Mouse (Mus musculus): ENCODE results near the gene Slc16a9. TPM values are rescaled to one million over a fixed set of nuclear protein-coding genes. Genes with fewer than 3 reads are reported as not detected.

Slc16a9 gene
- polyA plus RNA-seq, 1 experiment from 2014 or later, result 6.7 TPM

DNA sequence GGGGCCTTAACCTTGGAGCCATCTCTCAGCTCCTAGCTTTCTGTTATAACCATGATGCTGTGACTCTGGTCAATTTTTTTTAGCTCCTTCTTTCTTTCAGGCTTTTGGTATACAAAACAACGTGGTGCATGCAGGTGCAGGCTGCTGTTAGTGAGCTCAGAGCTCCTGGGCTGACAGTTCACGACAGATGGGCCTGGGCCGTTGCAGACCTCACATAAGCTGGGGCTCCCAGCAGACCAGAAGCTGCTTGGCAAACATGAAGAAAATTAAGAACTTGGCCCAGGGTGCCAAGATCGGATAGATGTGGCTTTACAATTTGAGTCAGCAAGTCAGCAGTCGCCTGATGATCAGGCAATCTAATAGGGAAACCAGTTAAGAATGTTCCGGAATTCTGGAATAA lies 82.4 kb downstream of the Slc16a9 start:
- no peak overlapping the region for H3K4me3 ChIP-seq (replicated peaks; ENCODE audit: low read depth, low read length)
- no peak overlapping the region for H3K27ac ChIP-seq
- no peak overlapping the region for H3K4me2 ChIP-seq (ENCODE audit: low read length)
- no peak for TF ChIP-seq CTCF (IDR thresholded peaks at IDR 0.05; ENCODE audit: low read depth)
- H3K36me3 ChIP-seq (ENCODE audit: insufficient read depth, low read length), result no peaks in the 10 kb centered on the region
- no peak overlapping the region for H3K9ac ChIP-seq (ENCODE audit: low read depth, low read length)
- 88% methylated on average over 6 of the region's 6 CpGs for WGBS
- ATAC-seq (replicated peaks; ENCODE audit: low FRiP score, low read depth) (no peak), DNase-seq (ENCODE audit: low spot score) (no peak)
- H3K4me1 ChIP-seq (replicated peaks; ENCODE audit: insufficient read depth, low read length), result no peaks in the 10 kb centered on the region
- no peaks in the 10 kb centered on the region for H3K9me3 ChIP-seq (replicated peaks; ENCODE audit: low read length)
- H3K27me3 ChIP-seq (ENCODE audit: insufficient read depth, low read length), result no peaks in the 10 kb centered on the region

DNA sequence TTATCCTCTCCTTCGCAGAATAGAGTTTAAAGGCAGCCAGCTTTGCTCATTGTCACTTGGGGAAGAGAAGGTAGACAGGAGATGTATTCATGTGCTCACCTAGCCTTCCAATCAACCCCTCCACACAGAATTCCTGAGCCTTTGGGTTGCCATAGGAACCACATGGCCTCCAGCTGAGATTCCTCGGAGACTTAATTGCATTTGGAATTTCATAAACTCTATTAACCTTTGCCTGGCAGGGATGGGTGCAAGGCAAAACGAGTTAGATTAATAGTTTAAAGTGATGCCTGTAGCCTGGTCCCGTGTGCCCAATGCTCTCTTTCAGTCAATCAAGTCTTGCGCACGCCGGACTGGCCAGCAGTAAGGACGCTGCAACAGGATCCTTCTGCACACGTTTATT lies 83.2 kb downstream of the Slc16a9 start:
- H3K9ac ChIP-seq (ENCODE audit: low read depth, low read length), result no peak overlapping the region
- H3K27me3 ChIP-seq (ENCODE audit: insufficient read depth, low read length), result no peaks in the 10 kb centered on the region
- DNase-seq (ENCODE audit: low spot score) (no peak), ATAC-seq (replicated peaks; ENCODE audit: low FRiP score, low read depth) (no peak)
- WGBS, result 70% methylated on average over 9 of the region's 9 CpGs
- no peak overlapping the region for H3K27ac ChIP-seq
- TF ChIP-seq CTCF (IDR thresholded peaks at IDR 0.05; ENCODE audit: low read depth), result no peak
- no peaks in the 10 kb centered on the region for H3K9me3 ChIP-seq (replicated peaks; ENCODE audit: low read length)
- H3K4me2 ChIP-seq (ENCODE audit: low read length), result no peak overlapping the region
- H3K36me3 ChIP-seq (ENCODE audit: insufficient read depth, low read length), result no peaks in the 10 kb centered on the region
- H3K4me3 ChIP-seq (replicated peaks; ENCODE audit: low read depth, low read length), result no peak overlapping the region
- H3K4me1 ChIP-seq (replicated peaks; ENCODE audit: insufficient read depth, low read length), result no peaks in the 10 kb centered on the region

Other genes with a start within 250 kb of the Slc16a9 start
- gene Ccdc6, start 148.0 kb upstream of the Slc16a9 start, polyA plus RNA-seq (2015; fragmentation: Nextera tagmentation; extraction: Ambion mirVana), result 16.6 and 18.5 TPM in 2 replicates
- 6.0 and 9.8 TPM in 2 replicates for gene Mrln, start 40.4 kb upstream of the Slc16a9 start, polyA plus RNA-seq (2015; fragmentation: Nextera tagmentation; extraction: Ambion mirVana)
- 5.5 and 6.2 TPM in 2 replicates for gene Fam13c, start 195.4 kb downstream of the Slc16a9 start, polyA plus RNA-seq (2015; fragmentation: Nextera tagmentation; extraction: Ambion mirVana)

Measured in kidney, postnatal 0 days (tissue).